Mouse (Mus musculus) T-helper 1 cell (primary cell): ENCODE data around the gene Ppp1r12a.

ENCODE experiments used
- in situ Hi-C: fragments of 300-600 bp; cut with MboI, MseI; formaldehyde crosslinking; loops from one replicate; pipeline ENCODE4 v1.15.1; 2025; ENCODE audit warnings: high pct_unique_total_duplicates

The Ppp1r12a gene

GRCm38 (mm10) chr10:108287438-108287801 is 125.4 kb downstream of the Ppp1r12a start:
- in situ Hi-C loops = no loop called here

- in situ Hi-C loops = no loop called here
These were observed 128.1 kb downstream of the Ppp1r12a start for GRCm38 (mm10) chr10:108290046-108290445.

- in situ Hi-C loops = no loop called here
These were observed 129.9 kb downstream of the Ppp1r12a start for GRCm38 (mm10) chr10:108291688-108292471.

GRCm38 (mm10) chr10:108292651-108293050 is 130.7 kb downstream of the Ppp1r12a start:
- in situ Hi-C loops = no loop called here

DNA sequence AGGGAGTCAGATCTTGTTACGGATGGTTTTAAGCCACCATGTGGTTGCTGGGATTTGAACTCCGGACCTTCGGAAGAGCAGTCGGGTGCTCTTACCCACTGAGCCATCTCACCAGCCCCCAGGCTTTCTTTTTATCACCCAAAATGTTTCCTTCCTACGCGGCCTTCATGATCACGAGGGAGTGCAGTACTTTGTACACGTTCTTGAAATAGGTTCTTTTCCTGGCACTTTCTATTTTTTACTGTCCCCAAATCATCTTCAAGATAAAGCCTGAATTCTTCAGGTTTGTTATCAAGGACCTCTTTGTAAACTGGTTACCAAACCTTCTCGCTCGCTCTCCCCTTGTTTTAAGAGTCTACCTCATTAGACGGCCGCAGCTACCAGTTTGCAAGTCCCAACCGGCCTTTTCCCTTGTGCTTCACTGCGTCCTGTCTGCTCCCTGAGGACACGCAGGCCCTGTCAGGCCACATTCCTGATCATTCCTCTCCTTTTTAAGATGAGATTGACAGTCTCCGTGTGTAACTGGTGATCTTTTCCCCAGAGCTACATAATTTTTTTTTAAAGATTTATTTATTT is 131.7 kb downstream of the Ppp1r12a start:
- in situ Hi-C loops = no loop called here

DNA sequence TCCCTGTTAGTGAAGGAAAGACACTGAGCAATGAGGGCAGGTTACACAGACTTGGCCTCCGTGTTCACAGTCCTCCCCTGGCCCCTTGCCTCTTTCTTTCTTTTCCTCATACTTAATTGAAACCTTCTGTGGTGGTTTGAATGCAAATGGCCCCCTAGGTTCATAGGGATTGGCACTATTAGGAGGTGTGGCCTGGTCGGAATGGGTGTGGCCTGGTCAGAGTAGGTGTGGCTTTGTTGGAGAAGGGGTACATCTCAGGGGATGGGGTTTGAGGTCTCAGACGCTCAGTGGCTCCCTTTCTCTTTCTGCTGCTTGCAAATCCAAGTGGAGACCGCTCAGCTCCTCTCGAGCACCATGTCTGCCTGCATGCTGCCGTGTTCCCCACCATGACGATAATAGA is 132.8 kb downstream of the Ppp1r12a start:
- in situ Hi-C loops = loop anchor here (5.0 kb wide), 1 partner anchor 143 kb away; no protein-coding TSS in a partner anchor

DNA sequence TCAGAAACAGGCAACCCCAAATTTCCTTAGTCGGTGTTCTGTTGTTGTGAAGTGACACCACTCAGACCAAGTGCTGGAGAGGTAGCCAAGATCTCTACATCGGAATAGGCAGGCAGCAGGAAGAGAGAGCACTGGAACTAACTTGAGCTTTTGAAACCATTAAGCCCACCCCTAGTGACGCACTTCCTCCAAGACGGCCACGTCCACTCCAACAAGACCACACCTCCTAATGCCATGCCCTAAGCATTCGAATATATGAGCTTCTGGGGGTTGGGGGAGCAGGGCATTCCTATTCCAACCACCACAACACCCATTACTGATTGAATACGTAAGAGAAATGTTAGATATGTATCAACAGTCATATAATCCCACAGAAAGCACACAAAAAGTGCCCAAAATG is 134.5 kb downstream of the Ppp1r12a start:
- in situ Hi-C loops = loop anchor here (5.0 kb wide), 1 partner anchor 141 kb away; no protein-coding TSS in a partner anchor

GRCm38 (mm10) chr10:108298261-108298660 is 136.3 kb downstream of the Ppp1r12a start:
- in situ Hi-C loops = loop anchor here (5.0 kb wide), 1 partner anchor 139 kb away; no protein-coding TSS in a partner anchor

DNA sequence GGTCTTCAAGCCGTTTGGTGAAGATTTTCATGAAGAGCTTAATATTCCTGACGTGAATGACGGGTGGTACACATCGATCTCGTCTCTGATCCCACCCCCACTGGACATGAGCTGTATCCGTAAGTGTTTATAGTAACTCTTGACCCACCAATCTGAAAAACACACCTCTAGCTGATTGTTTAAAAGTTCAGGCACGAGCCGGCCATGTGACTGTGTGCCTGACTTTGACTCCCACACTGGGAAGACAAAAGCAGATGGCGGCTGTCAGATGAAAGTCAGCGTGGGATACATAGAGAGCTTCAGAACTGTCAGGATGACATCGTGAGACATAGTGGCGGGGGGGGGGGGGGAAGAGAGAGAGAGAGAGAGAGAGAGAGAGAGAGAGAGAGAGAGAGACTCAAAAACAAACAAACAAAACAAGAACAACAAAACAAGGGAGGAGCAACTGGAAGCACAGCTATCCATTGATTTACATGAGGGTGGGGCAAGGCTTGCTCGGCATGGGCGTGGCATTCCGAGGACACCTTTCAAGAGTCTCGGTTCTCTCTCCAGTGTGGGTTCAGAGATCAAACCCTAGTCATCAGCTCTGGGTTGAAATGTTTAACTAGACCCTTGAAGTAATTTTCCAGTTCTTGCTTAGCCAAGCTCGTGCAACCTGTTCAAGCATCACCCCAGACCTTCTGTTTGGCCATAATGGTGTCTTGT is 137.0 kb downstream of the Ppp1r12a start:
- in situ Hi-C loops = loop anchor here (5.0 kb wide), 1 partner anchor 138 kb away; no protein-coding TSS in a partner anchor

DNA sequence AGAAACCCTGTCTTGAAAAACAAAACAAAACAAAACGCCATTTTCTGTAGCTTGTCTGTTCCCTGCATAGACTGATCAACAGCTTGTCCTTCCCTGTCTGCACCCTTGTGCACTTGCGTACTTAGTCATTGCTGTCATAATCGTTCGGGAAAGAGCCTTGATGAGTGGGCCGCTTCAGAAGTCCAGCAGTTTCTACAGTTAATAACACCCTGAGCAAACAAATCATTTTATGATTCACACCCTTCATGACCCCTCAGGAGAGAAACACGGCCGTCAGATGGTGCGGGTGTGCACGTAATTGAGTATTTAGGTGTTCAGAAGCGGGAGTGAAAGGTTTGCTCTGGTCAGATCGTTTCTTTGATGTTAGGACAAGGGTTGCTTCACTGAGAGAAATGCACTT is 137.8 kb downstream of the Ppp1r12a start:
- in situ Hi-C loops = loop anchor here (5.0 kb wide), 1 partner anchor 137 kb away; no protein-coding TSS in a partner anchor

DNA sequence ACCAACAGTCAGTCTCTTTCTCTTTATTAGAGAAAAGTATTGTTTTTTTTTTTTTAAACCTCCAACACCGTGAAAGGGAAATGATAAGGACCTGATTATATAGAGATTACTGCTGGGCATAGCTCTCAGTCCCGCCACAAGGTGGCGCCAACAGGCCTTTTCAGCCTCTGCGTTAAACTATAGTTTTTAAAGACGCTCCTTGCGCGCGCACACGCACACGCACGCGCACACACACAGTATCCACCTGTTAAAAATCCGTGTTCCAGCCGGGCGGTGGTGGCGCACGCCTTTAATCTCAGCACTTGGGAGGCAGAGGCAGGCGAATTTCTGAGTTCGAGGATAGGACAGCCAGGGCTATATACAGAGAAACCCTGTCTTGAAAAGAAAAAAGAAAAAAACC is 138.8 kb downstream of the Ppp1r12a start:
- in situ Hi-C loops = no loop called here

- in situ Hi-C loops = no loop called here
These were observed 145.8 kb downstream of the Ppp1r12a start for GRCm38 (mm10) chr10:108307772-108308171.

- in situ Hi-C loops = no loop called here
These were observed 148.2 kb downstream of the Ppp1r12a start for GRCm38 (mm10) chr10:108310195-108310594.

DNA sequence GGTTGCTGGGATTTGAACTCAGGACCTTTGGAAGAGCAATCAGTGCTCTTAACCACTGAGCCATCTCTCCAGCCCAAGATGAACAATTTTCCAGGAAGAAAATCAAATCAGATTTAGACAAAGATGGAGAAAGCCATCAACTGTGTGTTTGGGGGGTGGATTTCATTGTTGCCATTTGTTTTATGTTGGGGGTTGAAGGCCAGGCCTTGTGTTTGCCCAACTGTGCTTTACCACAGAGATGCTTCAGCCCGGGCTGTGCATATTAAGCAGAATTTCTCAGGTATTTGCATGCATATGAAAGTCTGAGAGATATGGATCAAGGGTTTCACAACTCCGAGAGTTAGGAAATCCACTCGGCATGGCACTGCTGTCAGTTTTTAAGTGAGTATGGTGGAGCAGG is 149.4 kb downstream of the Ppp1r12a start:
- in situ Hi-C loops = no loop called here

GRCm38 (mm10) chr10:108313845-108314244 is 151.9 kb downstream of the Ppp1r12a start:
- in situ Hi-C loops = no loop called here

DNA sequence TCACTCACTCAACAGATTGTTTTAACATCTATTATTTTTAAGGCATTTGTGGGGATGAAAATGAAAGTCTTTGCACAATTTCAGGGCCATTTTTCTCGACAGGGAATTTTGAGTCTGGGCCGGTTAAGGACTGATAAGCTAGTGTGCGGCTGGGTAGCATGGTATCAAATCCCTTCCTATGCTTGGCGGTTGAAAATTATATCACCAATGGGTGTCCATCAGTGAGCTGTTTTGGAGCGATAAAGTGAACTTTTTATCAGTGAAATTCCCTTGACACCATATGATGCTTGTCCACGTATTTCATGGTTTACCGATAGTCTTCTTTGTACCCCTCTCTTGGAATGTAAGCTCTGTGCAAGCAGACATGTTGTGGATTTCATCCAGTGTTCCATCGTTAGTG is 152.4 kb downstream of the Ppp1r12a start:
- in situ Hi-C loops = no loop called here

DNA sequence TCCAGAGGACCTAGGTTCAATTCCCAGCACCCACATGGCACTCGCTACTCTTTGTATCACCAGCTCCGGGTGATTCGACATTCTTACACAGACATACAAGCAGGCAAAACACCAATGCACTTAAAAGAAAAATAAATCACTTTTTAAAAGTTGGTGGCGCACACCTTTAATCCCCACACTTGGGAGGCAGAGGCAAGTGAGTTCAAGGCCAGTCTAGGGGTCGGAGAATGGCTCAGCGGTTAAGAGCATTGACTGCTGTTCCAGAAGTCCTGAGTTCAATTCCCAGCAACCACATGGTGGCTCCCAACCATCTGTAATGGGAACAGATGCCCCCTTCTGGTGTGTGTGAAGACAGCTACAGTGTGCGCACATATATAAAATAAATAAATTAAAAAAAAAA is 153.2 kb downstream of the Ppp1r12a start:
- in situ Hi-C loops = no loop called here

GRCm38 (mm10) chr10:108328356-108328755 is 166.4 kb downstream of the Ppp1r12a start:
- in situ Hi-C loops = no loop called here

DNA sequence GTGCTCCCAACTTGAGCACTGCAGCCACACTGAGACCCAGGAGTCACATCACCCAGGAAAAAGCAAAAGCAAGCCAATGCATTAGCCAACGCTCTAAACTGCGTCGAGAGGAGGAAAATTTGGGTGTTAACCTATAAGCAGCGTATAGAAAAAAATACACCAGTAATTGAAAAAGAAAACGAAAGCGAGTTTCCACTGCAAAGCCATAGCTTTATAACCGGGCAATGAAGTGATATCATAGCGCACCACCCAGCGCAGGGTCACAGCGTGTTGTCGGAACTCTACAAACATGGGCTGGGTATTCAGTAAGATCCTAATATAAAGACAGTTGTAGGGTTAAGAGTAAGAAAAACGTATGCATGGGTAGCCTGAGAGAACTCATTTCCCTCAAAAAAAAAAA is 167.0 kb downstream of the Ppp1r12a start:
- in situ Hi-C loops = no loop called here

DNA sequence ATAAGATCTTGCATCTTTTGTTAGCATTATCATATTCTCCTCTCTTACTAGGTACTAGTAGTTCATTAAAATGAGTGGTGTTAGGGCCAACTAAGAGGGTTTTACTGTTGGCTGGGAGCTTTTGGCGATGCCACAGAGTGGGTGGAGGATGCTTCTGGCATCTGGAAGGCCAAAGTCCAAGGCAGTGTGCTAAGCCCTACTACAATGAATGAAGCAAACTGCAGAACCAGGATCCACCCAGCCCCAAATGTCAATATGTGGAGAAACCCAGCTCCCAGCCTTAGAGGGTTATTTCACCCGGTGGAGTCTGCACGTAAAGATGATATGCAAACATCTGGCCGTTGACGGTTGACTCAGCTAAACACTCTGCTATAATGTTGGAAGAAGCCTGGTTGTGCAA is 167.8 kb downstream of the Ppp1r12a start:
- in situ Hi-C loops = no loop called here

DNA sequence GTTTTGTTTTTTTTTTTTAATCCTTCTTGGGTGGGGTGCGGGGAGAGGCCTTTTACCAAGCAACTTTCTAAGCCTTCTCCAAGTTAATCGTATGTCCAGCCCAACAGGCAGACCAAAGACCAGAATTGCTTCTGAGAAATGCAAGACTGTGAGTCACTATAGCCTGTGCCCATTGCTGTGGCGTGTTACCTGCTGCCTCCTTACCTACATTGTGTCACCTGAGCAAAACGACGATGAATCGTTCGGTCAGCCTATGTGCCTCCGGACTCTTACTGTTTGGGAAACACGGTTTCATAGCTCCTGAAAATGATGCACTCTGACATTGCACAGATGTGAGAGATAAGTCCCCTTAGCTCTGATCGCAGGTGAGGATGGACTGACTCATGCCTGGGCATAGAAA is 169.0 kb downstream of the Ppp1r12a start:
- in situ Hi-C loops = no loop called here

DNA sequence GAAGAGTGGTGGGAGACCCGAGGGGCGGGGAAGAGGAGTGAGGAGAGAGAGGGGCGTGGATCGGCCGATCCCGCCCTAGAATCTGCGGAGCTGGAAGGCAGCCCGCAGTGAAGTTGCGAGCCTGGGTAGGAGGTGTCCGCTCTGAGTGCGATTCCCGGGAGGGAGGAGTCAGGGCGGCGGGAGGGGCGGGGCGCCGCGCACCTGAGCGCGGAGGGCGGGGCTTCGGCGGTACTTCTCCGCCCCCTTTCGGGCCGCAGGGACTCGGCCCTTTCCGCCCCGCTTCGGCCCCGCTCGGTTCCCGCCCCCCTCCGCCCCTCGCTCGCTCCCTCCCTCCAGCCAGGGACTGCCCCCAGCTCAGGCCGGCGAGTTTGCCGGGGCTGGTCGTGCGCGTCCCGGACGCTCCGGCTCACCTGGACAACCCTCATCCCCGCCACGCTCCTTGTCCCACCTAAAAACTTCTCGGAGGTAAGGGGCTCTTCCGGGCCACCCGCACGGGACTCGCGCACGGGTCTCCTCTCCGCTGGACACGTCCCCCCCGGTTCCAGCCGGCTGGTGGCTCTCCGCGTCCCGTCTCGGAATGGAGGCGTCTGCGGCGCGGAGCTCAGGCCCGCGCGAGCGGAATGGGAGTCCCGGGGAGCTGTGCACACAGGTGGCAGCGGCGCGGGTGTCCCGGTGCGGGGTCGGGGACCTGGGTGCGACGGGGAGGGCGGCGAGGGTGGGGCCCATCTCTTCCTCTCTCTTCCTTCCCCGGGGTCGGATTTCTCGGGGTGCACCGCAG is 170.0 kb downstream of the Ppp1r12a start, which contains the start of gene Pawr:
Gene Pawr, plus strand, starts transcription at position 338 of the 778 bp plus-strand sequence.
- in situ Hi-C loops = no loop called here
